Mouse (Mus musculus) G1E (cell line): Measurements from ENCODE around the gene Fam98c.

Source experiments
- CTCF ChIP-seq: IDR thresholded peaks from 2 replicates; pipeline ENCODE4 v1.5.1; 2012; ENCODE audit warnings: low read depth, low read length, inconsistent platforms, mixed read lengths
- TAL1 ChIP-seq: conservative IDR thresholded peaks from 2 replicates; pipeline ENCODE4 v1.6.1; 2012; ENCODE audit warnings: low read depth, low read length, inconsistent platforms, mixed read lengths

- no peak for TF ChIP-seq CTCF
- no peak for TF ChIP-seq TAL1
Measured at GRCm38 (mm10) chr7:29122821-29123220, 33.2 kb downstream of the Fam98c start.
